Mouse (Mus musculus): ENCODE data around the gene Gucy2g.

DNA sequence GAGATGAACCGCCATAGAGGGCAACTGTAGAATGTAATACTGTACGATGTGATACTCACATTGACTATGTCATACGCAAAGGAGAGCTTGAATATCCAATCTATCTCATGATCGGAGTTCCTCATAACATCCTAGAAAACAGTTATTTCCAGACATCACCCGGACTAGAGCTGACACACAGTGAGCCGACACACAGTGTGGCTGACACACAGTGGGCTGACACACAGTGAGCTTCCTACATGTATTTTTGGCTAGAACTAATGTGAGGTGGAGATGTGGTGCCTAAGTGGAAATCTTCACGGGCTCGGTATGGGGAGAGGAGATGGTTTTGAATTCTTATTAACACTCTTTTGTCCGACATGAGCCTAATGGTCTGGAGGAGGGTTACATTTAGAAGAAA is 18.8 kb downstream of the Gucy2g start:
- TF ChIP-seq CTCF (conservative IDR thresholded peaks at IDR 0.05; ENCODE audit: insufficient read depth, insufficient read length, low read depth, low read length), result no peak
- TF ChIP-seq POLR2A (IDR thresholded peaks at IDR 0.05; ENCODE audit: low read depth, low read length), result no peak
